Mouse (Mus musculus): ENCODE results near the gene Neurog1.

Neurog1 gene

DNA sequence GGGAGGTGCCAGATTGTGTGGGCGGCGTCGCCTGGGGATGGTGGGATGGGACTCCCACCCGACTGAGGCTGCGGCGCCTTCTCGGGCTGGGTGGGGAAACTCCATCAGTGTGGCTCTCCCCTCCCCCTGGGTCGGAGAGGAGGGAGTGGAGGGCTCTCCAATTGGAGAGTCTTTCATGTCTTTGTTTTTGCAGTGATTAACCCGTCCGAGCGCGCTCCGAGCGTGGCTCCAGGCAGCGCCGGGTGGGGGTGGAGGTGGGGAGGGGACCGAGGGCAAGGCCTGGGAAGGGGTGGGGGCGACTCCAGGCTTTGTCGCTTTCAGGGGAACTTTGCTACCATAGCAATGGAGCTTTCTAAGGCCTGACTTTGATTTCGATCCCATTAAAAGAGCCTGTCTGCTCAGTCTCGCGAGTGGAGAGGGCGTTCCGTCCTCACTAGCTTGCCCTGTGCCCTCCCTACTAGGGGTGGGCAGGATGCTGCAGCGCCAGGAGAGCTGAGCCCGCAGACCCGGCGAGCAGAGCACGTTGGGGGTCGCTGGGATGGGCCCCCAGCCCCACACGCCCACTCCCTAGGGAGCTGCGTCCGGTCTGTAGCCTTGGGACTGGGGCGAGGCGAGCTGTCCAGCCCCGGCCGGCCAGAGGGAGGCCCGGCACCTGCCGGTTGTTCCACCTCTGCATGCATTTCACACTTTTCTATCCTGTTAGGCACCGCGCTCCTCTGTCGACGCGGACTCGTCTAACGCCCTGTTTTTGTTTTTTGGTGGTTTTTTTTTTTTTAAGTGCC lies 30.6 kb downstream of the Neurog1 start:
- DNase-seq (ENCODE audit: low read depth, low spot score), result peak; percentile 50

DNA sequence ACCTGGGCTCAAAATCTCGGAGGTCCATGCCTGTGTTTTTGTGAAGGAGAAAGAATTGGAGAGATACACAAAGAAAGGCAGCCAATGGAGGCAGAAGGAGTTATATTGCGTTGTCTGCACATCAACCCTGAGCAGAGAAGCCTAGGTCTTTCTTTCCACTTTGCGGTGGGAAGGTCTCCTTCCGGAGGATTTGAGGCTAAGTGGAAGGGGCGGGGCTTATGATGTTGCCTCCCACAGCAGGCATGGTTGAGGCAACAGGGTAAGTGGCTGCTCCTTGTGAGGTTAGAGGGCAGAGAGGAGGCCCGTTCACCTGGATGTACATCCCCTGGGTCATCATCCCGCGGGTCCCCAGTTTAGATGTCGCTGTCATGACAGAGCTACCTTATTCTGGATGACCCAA lies 32.7 kb downstream of the Neurog1 start:
- DNase-seq (ENCODE audit: low read depth, low spot score), result no peak

DNA sequence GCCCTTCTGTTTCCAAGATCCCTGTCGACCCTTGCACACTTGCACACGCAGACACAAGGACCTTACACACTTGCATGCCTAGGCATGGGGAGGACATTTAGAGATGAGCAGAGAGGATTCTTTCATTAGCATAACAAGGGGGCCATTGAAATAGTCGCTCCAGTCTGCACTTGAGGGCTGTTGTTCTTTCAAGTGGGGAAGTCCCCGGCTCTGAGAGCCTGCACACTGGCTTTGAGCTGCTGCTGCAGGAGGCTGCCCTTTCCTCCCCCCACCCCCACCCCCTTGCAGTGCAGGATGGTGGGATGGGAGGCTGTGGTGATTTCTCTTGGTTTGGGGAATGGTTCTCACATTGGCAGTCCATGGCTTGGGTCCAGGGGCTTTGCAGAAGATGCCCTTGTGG lies 35.9 kb downstream of the Neurog1 start:
- DNase-seq (ENCODE audit: low read depth, low spot score), result no peak

DNA sequence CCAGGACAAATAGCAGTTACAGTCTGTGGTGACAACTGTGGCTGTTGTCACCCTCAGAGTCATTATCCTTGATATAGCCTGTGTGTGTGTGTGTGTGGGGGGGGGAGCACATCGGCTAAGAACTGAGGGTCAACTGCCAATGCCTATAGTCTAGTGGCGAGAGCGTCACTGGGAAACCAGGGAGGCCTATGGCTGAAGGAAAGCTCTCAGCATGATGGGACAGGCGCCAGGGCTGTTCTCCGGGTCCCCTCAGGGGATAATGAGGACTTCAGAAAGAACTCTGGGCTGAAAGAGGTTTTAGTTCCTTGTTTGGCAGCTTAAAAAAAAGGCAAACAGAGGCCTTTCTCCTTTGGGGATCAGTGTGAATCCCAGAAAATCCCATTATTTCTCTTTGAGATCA lies 37.3 kb downstream of the Neurog1 start:
- DNase-seq (ENCODE audit: low read depth, low spot score), result no peak

DNA sequence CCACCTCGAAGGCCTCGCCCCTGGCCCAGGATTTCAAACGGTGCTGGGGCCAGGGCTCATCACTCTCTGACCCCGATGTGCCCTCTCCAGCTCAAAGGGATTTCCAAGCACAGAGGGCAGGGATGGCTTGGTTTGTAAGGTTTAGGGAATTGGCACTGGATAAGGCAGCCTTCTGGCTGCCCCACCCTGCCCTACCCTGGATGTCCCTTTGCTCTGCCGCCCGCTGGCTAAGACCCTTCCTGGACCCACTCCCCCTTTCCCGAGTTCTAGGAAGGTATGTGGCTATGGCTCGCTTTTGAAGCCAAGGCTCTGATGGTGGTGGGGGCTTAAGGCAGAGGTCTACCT lies 42.9 kb downstream of the Neurog1 start:
- DNase-seq (ENCODE audit: low read depth, low spot score), result no peak

DNA sequence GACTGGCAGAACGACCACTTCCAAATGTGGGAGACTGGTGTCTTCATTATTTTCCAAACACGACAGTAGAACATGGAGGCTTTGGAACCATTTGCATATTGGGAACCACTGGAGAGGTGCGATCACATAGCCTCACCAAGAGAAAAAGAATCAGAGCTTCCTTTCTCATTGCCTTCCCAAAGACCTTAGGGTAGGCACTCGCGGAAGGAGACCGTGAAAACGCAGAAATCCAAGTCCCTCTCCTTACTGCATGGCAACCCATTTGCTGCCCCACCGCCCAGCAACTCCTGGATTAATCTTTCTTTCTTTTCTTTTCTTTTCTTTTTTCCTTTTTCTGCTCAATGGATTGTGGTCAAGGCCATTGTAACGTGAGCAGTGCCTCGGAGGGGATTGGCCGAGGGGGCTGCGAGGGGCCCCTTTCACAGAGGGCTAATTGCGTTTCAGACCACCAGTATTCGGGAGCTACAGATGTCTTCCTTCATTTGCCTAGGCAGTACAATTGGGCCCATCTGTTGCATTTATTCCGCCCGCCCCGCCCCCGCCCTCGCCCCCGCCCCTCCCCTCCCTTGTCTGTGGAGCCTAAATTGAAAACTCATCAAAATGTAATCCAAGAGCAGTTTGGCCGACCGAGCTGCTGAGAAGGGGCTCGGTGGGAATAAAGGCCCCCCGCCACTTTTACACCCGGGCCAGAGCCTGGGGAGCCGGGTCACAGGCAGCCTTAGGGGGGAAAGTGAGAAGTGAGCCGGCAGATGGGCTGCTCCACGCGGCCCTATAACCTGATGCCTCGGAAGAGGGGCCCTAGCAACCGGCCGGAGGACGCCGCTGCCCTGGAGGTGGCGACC lies 43.5 kb downstream of the Neurog1 start:
- no peak for DNase-seq (ENCODE audit: low read depth, low spot score)

All from forelimb bud, embryonic 11.5 days (tissue).